Mouse (Mus musculus) large intestine, adult 2 months (tissue): ENCODE data around the gene Sergef. TPM values are rescaled to one million over a fixed set of nuclear protein-coding genes. Genes with fewer than 3 reads are reported as not detected.

ENCODE experiments used
- DNase-seq: peaks from one replicate; pipeline ENCODE4 v3.0.0-alpha.2; 2012; ENCODE audit warnings: low read depth, low spot score
- whole genome bisulfite sequencing: fragments of 180-500 bp; shearing (Covaris S2); methylation state at CpG from one replicate; pipeline ENCODE4 v1.1.7; 2018; 5-methylcytosine and 5-hydroxymethylcytosine counted together
- polyA plus RNA-seq: library from polyadenylated mRNA; depleted of rRNA; stranded (reverse); fragments of >200 nt; gene quantifications from 2 replicates; pipeline ENCODE4 v1.2.3, GENCODE M21; 2012

The Sergef gene
- polyA plus RNA-seq, 1 experiment = 8.1 TPM

DNA sequence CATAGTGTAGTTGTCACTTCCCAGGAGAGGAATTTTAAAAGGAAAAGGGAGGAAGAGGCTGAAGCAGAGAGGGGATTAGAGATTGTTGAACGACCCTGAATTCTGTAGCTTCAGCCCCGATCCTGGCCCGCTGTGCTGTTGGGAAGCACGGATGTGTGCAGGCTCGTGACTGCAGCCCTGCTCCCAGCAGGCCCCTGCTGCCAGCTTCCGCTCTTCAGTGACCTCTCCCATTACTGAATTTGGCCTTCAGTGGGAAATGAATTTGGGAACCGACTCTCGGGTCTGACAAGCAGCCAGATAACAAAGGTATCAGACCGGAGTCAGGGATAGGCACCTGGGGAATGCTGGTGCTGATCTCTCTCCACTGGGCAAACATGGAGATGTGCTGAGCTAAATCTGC lies 166.5 kb downstream of the Sergef start:
- 74% methylated on average over 9 of the region's 9 CpGs for WGBS
- no peak for DNase-seq

DNA sequence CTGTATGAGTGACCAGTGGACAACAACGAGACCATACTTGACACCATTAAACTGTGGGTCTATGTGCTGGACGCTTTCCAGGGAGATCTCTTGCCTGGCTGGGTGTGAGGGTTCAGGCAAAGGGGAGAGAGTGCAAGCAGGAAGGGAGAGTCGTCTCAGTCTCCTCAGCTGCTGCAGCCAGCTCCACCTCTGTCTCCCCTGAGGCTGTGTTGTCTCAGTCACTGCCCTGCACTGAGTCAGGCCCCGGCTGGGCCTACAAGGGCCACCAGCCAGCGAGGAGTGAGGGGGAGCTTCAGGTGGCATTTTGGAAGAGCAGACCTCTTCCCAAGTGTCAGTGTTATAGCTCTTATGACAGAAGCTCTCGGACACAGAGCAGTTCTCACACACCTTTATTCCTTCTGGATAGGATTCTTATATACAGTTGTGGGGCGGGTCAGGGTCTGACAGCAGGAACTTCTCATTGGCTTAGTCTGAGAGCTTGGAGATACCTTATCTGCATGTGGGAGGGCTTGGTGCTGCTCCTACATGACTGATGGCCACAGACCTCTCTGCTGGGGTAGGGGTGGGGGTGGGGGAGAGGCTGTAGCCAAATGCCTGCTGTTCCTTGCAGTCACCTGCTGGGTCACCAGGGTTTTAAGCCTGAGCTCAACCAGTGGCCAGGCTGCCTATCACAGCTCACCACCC lies 168.4 kb downstream of the Sergef start:
- 67% methylated on average over 7 of the region's 7 CpGs for WGBS
- DNase-seq = no peak

DNA sequence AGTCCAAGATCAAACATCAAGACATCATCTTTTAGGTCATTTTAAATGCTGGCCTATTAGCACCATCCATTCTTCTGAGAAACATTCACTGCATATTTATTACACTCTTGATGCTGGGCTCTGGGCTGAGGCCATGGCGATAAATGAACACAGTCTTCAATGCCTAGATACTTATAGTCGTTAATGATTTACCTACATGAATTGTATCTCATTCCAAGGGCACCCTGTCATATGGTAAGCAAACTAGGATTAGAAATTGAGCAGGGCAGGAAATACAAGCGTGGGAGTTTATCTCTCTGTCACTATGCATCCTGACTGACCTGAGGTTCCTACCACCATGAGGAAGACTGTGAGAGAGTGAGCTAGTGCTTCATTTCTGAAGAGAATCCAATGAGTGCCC lies 170.1 kb downstream of the Sergef start:
- WGBS = 35% methylated on average over 3 of the region's 3 CpGs
- DNase-seq = peak; percentile 21

DNA sequence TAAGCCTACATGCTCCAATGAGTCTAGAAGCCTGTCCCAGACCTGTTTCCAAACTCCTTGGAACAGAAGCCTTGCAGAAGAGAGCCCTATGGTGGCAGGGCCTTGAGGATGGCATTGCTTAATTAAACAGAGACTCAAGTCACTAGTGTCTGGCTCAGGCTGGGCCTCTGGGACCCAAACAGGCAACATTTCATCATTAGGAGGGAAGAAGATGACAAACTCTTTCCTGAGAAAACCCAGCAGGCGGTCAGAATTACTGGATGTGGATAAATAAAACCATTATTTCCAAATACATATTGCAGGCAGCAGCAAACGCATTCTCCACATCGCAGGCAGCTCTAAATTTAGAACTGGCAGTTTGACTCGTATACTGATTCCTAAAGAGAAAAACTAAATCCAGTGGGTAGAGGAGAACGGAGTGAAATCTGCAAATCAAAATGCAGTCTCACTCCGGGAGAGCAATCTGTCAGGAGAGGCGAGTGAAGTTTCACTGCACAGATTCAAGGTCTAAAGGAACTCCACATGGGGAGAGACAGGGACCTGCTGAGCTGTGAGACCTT lies 173.1 kb downstream of the Sergef start:
- WGBS = 78% methylated on average over 7 of the region's 7 CpGs

DNA sequence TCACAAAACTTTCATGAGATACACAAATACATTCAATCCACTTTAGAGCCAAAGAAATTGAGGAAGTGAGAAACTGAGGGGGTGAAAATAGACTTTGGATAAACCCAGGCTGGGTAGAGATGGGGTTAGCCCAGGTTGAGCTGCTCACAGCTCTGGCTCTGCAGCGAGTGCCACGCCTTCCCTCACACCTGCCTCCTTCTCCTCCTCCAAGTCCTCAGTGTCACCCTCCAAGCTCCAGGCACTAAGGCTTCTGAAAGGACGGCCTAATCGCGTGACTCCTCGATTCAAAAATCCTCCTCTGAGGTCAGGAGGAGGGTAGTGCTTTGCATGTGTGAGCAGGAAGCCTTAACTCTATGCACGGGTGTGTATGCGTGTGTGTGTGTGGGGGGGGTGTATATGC lies 176.5 kb downstream of the Sergef start:
- 43% methylated on average over 8 of the region's 8 CpGs for WGBS
- no peak for DNase-seq

More for the DNA sequence above, 173.1 kb downstream of the Sergef start:
- no peak for DNase-seq

DNA sequence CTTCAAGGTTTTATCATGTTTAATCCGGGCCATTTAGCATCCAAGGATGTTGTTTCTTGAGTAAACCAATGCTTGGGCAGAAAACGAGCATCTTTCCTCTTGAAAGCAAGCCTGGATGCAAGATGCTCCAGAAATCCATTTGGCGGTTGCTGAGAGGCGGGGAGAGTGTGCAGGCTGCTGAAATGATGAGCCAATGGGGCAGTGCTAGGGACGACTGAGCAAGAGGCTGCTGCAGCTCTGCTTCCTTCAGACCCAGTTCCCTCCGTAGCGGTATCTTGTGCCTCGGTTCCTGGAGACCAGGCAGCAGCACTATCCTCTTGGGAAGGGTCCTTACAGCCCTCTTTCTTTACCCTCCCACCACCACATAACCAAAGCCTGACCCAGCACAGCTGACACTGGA lies 177.3 kb downstream of the Sergef start:
- 84% methylated on average over 8 of the region's 8 CpGs for WGBS
- DNase-seq = no peak

DNA sequence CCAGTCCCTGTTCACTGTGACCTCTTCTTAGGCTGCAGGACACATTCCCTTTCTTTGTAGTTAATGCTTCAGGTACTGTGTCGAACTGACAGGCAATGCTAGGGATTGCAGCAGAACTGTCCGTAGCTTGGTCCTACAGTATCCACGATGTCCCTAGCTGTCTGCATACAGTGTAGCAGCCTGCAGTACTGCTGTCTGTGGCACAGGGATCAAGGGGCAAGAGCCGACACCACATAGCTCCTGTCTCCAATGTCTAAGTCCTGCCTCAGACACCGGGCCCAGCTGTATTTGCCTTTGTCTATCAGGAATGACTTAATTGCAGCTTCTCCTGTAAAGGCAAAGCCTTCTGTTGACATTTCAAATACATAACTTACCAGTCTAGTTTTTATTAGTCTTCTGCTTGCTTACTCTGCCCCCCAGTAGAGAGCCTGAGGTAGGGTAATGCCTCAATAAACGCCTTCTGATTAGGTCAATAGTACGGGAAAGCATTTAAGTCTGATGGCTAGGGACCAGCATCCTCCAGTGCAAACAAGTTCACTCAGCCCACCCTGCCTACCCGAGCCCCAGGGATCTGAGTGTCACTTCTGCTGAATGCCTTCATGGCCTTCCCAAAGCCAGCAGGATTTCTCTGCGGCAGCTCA lies 179.9 kb downstream of the Sergef start:
- peak; percentile 43 for DNase-seq
- 25% methylated on average over 9 of the region's 9 CpGs for WGBS

DNA sequence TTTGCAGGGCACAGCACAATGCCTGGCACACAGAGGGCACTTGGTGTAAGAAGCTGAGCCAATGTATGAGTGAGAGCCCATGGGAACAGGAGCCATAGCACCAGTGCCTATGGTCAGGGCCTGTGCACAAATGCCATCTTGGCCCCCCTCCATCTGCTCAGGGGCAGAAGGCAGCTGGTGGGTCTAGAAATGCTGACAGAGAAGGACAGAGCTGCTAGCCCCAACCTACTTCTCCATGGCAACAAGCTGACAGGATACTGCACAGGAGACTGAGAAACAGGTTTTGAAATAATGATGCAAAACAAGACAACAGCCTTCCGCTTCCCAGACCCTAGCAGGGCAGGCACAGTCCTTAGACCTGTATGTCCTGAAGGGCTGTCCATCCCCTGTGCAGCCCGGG lies 180.4 kb downstream of the Sergef start:
- DNase-seq = no peak
- WGBS = 63% methylated on average over 2 of the region's 2 CpGs

DNA sequence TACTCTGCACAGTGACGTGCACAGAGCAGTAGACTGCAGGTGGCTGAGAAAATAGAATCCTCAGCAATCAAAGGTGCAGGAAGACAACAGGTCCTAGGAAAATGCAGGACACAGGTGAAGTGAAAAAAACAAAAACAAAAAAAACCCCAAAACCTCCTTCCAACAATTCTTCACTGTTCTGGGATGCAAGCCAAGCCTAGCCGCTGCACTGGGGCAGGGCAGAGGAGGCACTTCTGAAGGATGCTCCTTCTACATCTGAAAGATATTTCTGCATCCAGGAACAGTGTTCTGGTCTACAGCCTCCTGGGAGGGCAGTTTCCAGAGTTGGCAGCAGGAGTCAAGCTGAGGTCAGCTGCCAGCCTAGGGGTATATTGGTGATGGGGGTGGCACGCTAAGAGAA lies 181.7 kb downstream of the Sergef start:
- DNase-seq = no peak
- WGBS = 49% methylated on average over 3 of the region's 3 CpGs

DNA sequence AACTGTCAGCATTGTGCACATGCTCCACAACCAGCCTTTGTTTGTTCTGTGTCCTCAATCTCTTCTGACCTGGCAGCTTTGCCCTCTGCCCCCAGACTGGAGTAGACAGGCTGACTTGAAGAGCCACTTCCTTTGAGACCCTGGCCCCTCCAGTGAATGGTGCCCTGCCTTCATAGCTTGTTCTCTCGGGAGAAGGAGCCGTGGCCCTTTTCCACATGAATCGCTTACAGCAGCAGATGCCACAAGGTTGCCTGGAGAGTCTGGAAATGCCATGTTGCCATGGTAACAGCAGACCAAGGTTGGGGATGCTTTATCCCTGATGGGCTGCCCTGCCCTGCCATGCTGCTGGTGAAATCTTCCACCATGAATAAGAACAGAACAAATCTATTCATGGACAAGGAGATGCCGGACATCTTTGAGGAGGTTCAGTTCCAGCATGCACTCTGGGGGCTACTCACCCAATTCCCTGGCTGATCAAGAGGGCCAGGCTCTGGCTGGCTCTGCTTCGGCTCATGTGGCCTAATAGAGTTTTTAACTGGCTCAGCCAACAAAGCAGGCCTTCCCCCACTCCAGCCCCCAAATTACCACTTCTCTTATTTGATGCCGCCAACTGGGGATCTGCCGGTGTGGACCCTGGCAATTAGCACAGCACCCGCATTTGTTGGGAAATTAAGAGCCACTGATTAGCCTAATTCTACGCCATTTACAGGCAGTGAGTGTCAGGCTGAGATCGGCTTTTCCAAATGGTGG lies 185.5 kb downstream of the Sergef start:
- WGBS = 76% methylated on average over 10 of the region's 10 CpGs
- no peak for DNase-seq

DNA sequence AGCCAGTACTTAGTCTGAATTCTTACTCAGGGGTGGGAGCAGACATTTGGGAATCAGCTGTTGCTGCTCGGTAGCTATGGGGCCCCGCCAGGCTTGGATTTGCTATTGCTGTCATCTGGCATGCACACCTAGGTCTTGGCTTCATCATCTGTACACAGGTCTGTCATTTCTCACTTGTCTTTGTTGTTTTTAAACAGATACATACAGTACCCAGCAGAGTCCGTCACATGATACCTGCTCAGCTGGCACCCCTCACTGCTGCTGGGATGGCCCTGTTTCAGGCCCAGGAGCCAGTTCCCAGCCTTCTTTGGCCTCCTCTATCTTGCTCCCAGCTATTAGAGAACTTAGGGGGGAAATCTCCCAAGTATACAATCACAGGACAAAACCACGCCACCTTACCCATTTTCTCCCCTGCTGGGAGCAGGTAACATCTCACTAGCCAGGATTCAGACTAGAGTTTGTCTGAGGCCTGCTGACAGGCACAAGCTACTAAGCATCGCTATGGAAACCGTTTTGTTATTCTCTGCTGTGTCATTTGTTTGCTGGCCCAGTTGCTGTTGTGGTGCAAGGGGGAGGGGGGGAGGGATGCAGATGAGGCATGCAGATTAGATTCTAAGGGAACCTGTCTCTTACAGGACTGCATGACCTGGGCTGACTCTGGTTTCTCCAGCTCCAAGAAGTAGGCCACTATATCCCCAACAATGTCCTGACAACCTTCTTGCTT lies 190.5 kb downstream of the Sergef start:
- no peak for DNase-seq
- WGBS = 72% methylated on average over 6 of the region's 6 CpGs

DNA sequence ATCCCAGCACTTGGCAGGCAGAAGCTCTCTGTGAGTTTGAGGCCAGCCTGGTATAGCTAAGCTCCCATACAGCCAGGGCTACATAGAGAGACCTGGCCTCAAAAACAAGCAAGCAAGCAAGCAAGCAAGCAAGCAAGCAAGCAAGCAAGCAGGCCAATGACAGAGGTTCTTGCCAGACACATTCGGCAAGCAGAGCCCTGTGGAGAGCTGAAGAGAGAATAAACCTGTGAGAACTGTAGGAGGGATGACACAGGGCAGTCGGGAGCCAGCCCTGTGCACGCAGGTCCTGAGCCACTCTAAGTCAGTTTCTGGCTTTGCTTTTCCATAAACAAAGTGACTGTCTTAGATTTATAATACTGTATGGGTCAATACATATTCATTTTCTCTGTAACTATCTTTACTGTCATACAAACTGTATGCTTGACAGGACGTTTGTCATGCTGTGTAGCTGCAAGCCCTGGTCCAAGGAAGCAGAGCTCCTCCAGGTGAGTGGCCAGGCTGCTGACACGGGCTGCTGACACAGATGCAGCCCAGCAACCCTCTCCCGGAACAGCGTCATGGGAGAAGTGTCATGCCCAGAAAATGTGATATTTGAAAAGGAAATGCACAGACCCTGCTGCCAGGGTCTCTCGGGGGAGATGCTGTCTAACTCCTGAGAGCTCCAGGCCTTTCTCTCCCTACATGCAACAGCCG lies 192.0 kb downstream of the Sergef start:
- no peak for DNase-seq
- 68% methylated on average over 9 of the region's 9 CpGs for WGBS

DNA sequence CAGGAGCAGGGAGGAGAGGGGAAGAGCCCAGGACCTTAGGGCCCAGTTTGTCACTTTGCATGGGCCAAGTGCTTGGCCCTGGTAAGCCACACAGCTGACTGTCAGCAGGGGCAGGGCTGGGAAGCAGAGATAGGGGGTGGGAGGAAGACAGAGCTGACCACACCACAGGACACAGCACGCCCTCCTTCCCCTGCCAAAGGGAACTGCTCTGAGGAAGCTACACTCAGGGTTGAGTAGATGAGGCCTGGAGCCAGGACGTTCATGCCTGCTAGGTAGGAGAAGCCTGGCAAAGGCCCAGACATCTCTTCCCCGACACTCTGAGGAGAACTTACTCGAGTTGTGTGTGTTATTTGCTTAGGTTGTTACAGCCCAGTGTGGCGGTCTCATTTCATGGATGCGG lies 193.7 kb downstream of the Sergef start:
- no peak for DNase-seq
- WGBS = 68% methylated on average over 6 of the region's 6 CpGs

DNA sequence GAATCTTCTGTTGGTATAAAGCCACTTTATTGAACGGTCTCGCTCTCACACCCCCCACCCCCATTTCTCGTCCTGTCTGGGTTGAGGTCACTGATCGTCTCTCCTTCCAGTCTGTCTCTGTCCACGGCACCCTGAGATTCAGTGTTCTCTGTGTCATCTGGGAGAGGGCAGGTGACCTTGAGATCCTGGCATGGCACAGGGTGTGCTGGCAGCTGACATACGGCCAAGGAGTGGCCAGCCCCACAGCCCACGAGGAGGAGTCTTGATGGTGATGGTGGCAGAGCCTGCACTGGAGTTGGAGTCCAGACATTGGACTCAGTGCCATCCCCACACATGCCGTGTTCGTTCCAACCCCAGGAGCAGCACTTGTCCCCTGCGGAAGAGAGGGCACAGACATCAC lies 196.4 kb downstream of the Sergef start:
- 81% methylated on average over 10 of the region's 10 CpGs for WGBS
- DNase-seq = no peak

DNA sequence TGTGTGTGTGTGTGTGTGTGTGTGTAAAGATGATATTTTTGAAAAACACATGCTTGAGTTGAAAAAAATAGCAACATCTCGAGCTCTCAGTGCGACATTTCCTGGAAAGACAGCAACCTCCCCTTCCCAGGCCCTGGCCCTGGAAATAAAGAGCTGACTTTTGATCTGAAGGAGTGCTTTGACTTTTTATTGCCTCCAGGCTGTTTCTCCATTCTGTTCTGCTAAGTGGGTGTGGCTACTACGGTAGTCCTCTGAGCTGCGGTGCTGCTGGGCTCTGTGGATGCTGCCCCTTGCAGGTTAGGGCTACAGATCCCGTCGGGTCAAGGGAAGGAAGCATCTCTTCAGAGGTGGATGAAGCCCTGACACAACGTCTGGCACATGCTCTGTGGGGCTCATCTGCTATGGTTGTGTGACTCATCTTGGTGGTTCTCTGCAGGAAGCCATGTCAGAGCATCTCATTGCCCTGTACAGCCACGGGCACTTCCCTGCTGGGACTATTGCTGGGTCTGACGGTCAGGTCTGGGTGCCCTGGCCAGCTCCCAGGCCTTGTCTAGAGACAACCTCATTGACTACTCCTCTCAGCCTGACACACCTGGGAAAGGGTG lies 201.0 kb downstream of the Sergef start:
- peak; percentile 33 for DNase-seq
- WGBS = 10% methylated on average over 9 of the region's 9 CpGs

DNA sequence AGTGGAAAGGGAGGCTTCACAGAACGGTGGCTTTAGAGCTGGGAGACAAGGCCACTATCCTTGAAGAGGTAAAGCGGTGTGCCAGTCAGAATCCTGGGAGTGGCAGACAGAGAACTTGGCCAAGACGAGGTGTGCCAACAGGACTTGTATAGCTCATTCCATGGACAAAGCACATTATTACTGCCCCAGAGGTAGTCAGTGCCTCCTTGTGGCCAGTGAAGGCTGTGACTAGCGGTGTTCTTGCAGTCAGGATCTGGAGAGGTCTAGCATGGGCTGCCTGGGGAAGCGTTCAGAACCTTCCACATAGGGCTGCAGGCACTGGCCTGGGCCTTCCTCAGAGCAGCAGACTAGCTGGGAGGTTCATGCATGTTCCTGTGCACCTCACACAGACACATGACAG lies 203.8 kb downstream of the Sergef start:
- DNase-seq = no peak
- 80% methylated on average over 5 of the region's 5 CpGs for WGBS

DNA sequence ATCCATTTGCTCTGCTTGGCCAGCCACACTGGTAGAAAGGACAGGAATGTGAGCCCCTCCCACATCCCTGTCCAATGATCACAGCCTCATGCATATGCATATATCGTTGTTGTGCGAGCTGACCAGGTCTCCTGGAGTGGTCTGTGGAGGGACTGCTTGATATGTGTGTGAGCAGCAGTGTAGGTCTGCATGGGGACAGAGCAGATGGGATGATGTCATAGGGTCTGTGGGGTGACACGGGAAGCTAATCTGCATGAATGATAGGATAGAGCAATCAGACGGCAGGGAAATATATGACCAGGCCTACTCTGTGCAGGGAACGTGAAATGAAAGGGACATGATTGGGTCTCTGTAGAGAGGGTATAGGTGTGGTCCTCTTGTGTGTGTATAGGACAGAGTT lies 205.7 kb downstream of the Sergef start:
- DNase-seq = no peak
- WGBS = 58% methylated on average over 5 of the region's 5 CpGs

DNA sequence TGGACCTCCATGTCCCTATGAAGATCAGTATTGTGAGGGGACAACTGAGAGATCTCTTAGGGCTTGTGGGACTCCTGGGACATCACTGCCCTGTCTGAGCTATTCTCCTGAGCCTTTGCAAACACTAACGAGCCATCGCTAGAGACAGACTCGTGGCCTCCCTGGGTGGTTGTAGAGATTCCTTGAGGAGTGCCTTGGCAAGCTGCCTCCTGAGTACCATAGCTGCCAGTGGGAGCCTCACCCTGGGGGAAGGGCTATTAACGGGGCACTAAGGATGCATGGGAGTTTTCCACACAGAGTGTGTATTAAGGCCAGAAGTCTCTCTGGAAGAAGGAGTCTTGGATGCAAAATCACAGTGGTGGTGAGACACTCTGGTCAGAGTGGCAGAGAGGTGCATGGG lies 214.6 kb downstream of the Sergef start:
- WGBS = 24% methylated on average over 4 of the region's 4 CpGs
- DNase-seq = no peak

DNA sequence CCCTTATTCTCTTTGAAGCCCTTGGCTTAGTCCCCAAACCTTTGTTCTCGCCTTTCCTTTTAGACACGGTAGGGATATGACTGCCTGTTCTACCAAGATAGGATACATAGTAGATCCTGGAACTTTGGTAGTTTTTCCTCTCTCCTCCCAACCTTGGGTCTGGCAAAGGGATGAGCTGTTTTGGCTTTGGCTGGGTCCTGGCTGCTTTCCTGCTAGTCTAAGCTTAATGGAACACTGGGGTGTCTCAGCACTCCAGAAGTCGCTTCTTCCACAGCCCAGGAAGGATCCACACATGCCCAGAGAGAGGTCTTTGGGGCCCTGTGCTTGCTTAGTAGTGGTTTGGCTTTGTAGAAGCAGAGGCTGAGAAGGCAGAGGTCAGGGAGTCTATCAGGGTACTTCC lies 215.7 kb downstream of the Sergef start:
- WGBS = 82% methylated on average over 3 of the region's 3 CpGs
- no peak for DNase-seq
